Mouse (Mus musculus) lung, embryonic 15.5 days (tissue): ENCODE data around the gene Timp3. TPM values are rescaled to one million over a fixed set of nuclear protein-coding genes. Genes with fewer than 3 reads are reported as not detected.

ENCODE experiments used
- ATAC-seq: fragments of 200-750 bp; cut with Nextera tagmentation; 2 replicates; pipeline ENCODE4 v1.8.0; 2017; ENCODE audit warnings: moderate number of reproducible peaks, borderline replicate concordance; ENCODE audit not compliant: low FRiP score, low TSS enrichment; ENCODE audit errors: extremely low read depth
- H3K27ac ChIP-seq: fragments of 300-500 bp; sonication (generic); 2 replicates; pipeline ENCODE4 v1.5.1; 2015; ENCODE audit warnings: moderate library complexity, mild to moderate bottlenecking, inconsistent platforms
- H3K27me3 ChIP-seq: fragments of 300-500 bp; sonication (generic); 2 replicates; pipeline ENCODE4 v1.6.1; 2015; ENCODE audit warnings: inconsistent platforms
- H3K36me3 ChIP-seq: fragments of 300-500 bp; sonication (generic); 2 replicates; pipeline ENCODE4 v1.6.1; 2015; ENCODE audit warnings: inconsistent platforms
- H3K4me1 ChIP-seq: fragments of 300-500 bp; sonication (generic); 2 replicates; pipeline ENCODE4 v1.6.1; 2015; ENCODE audit warnings: inconsistent platforms
- H3K4me2 ChIP-seq: fragments of 300-500 bp; sonication (generic); 2 replicates; pipeline ENCODE4 v1.6.1; 2015; ENCODE audit warnings: inconsistent platforms, mild to moderate bottlenecking, moderate library complexity
- H3K4me3 ChIP-seq: fragments of 300-500 bp; sonication (generic); 2 replicates; pipeline ENCODE4 v1.5.1; 2015; ENCODE audit warnings: mild to moderate bottlenecking, inconsistent platforms
- H3K9ac ChIP-seq: fragments of 300-500 bp; sonication (generic); 2 replicates; pipeline ENCODE4 v1.6.1; 2015; ENCODE audit warnings: inconsistent platforms
- H3K9me3 ChIP-seq: fragments of 300-500 bp; sonication (generic); 2 replicates; pipeline ENCODE4 v1.6.1; 2016; ENCODE audit warnings: inconsistent platforms
- WGBS: fragments of 180-500 bp; shearing (Covaris S2); methylation state at CpG from one replicate; pipeline ENCODE4 v1.1.7; 2015; 5-methylcytosine and 5-hydroxymethylcytosine counted together
- polyA plus RNA-seq: library from polyadenylated mRNA; unstranded; fragments of >200 nt; fragmentation: Nextera tagmentation; extraction: Ambion mirVana; gene quantifications from 2 replicates; pipeline ENCODE4 v1.2.1, GENCODE M21; 2015

Gene Timp3
- polyA plus RNA-seq, 1 experiment from 2014 or later = 64.4 TPM

- Histone ChIP-seq H3K27me3 (peaks cover 4% of the 10 kb centered on the region; the same call in 1 of the 2 replicates), H3K9me3 (no peaks in the 10 kb centered on the region), H3K9ac (peak overlapping the region; percentile 75; the same call in 1 of the 2 replicates), H3K4me2 (peak overlapping the region; percentile 87), H3K27ac (0 out of 2 replicates have a peak overlapping the region, but pooled peaks have one; percentile 86), H3K4me3 (peak overlapping the region; percentile 61), H3K4me1 (peaks cover 42% of the 10 kb centered on the region), H3K36me3 (no peaks in the 10 kb centered on the region)
- no peak for ATAC-seq
- WGBS = 36% methylated on average over 6 of the region's 6 CpGs
These were observed 377 bp upstream of the Timp3 start for GRCm38 (mm10) chr10:86299795-86300194.

GRCm38 (mm10) chr10:86301117-86301490 is 932 bp downstream of the Timp3 start:
- Histone ChIP-seq H3K27me3 (peaks cover 4% of the 10 kb centered on the region; the same call in 1 of the 2 replicates), H3K27ac (peak overlapping the region; percentile 86), H3K4me1 (peaks cover 39% of the 10 kb centered on the region), H3K9me3 (no peaks in the 10 kb centered on the region), H3K4me2 (peak overlapping the region; percentile 87), H3K4me3 (peak overlapping the region; percentile 61), H3K9ac (peak overlapping the region; percentile 75), H3K36me3 (peaks cover 4% of the 10 kb centered on the region; the same call in 1 of the 2 replicates)
- WGBS = under 1% methylated on average over 10 of the region's 10 CpGs
- ATAC-seq = no peak

GRCm38 (mm10) chr10:86301593-86302317 is 1.6 kb downstream of the Timp3 start:
- Histone ChIP-seq H3K4me2 (peak overlapping the region; percentile 87), H3K9ac (peak overlapping the region; percentile 75), H3K27me3 (no peaks in the 10 kb centered on the region; the same call in 1 of the 2 replicates), H3K4me3 (peak overlapping the region; percentile 61), H3K36me3 (peaks cover 9% of the 10 kb centered on the region), H3K9me3 (no peaks in the 10 kb centered on the region), H3K27ac (peak overlapping the region; percentile 86), H3K4me1 (peaks cover 38% of the 10 kb centered on the region)
- no peak for ATAC-seq
- WGBS = 17% methylated on average over 4 of the region's 4 CpGs

GRCm38 (mm10) chr10:86302318-86302648 is 2.1 kb downstream of the Timp3 start:
- H3K27ac ChIP-seq = peak overlapping the region; percentile 86
- no peak for ATAC-seq
- H3K4me2 ChIP-seq = peak overlapping the region; percentile 87
- peak overlapping the region; percentile 61 for H3K4me3 ChIP-seq
- H3K36me3 ChIP-seq = peaks cover 14% of the 10 kb centered on the region
- H3K9me3 ChIP-seq = no peaks in the 10 kb centered on the region
- H3K9ac ChIP-seq = peak overlapping the region; percentile 75
- peaks cover 38% of the 10 kb centered on the region for H3K4me1 ChIP-seq
- no peaks in the 10 kb centered on the region; the same call in 1 of the 2 replicates for H3K27me3 ChIP-seq
- 49% methylated on average over 4 of the region's 4 CpGs for WGBS

- peak; percentile 11; the same call in 1 of the 2 replicates for ATAC-seq
- peaks cover 16% of the 10 kb centered on the region for H3K36me3 ChIP-seq
- no peaks in the 10 kb centered on the region for H3K9me3 ChIP-seq
- H3K27ac ChIP-seq = peak overlapping the region; percentile 86
- peak overlapping the region; percentile 23; the same call in 1 of the 2 replicates for H3K9ac ChIP-seq
- H3K4me1 ChIP-seq = peaks cover 38% of the 10 kb centered on the region
- no peaks in the 10 kb centered on the region for H3K27me3 ChIP-seq
- peak overlapping the region; percentile 87 for H3K4me2 ChIP-seq
- WGBS = 16% methylated on average over 8 of the region's 8 CpGs
- H3K4me3 ChIP-seq = peak overlapping the region; percentile 61
These were observed 2.8 kb downstream of the Timp3 start for GRCm38 (mm10) chr10:86302761-86303494.

GRCm38 (mm10) chr10:86303495-86303876 is 3.3 kb downstream of the Timp3 start:
- Histone ChIP-seq H3K9ac (no peak overlapping the region), H3K4me3 (0 out of 2 replicates have a peak overlapping the region, but pooled peaks have one; percentile 61), H3K27me3 (no peaks in the 10 kb centered on the region), H3K4me1 (peaks cover 38% of the 10 kb centered on the region), H3K9me3 (no peaks in the 10 kb centered on the region), H3K27ac (peak overlapping the region; percentile 86), H3K36me3 (peaks cover 16% of the 10 kb centered on the region), H3K4me2 (peak overlapping the region; percentile 87)
- ATAC-seq = no peak
- 48% methylated on average over 2 of the region's 2 CpGs for WGBS

- no peak overlapping the region for H3K9ac ChIP-seq
- H3K9me3 ChIP-seq = no peaks in the 10 kb centered on the region
- no peak overlapping the region for H3K4me2 ChIP-seq
- H3K27me3 ChIP-seq = no peaks in the 10 kb centered on the region
- WGBS = 20% methylated on average over 2 of the region's 2 CpGs
- no peak overlapping the region for H3K4me3 ChIP-seq
- no peak for ATAC-seq
- H3K4me1 ChIP-seq = peaks cover 38% of the 10 kb centered on the region
- peaks cover 16% of the 10 kb centered on the region for H3K36me3 ChIP-seq
- H3K27ac ChIP-seq = no peak overlapping the region
These were observed 4.4 kb downstream of the Timp3 start for GRCm38 (mm10) chr10:86304583-86304982.

- H3K4me1 ChIP-seq = peaks cover 32% of the 10 kb centered on the region
- ATAC-seq = no peak
- 88% methylated on average over 4 of the region's 4 CpGs for WGBS
- peaks cover 16% of the 10 kb centered on the region for H3K36me3 ChIP-seq
- H3K4me2 ChIP-seq = no peak overlapping the region
- no peak overlapping the region for H3K9ac ChIP-seq
- H3K9me3 ChIP-seq = no peaks in the 10 kb centered on the region
- no peak overlapping the region for H3K27ac ChIP-seq
- H3K4me3 ChIP-seq = no peak overlapping the region
- no peaks in the 10 kb centered on the region for H3K27me3 ChIP-seq
These were observed 7.1 kb downstream of the Timp3 start for GRCm38 (mm10) chr10:86307235-86307634.

GRCm38 (mm10) chr10:86310527-86310926 is 10.4 kb downstream of the Timp3 start:
- Histone ChIP-seq H3K27me3 (no peaks in the 10 kb centered on the region), H3K4me2 (no peak overlapping the region), H3K9ac (no peak overlapping the region), H3K36me3 (peaks cover 16% of the 10 kb centered on the region), H3K27ac (peak overlapping the region; percentile 25), H3K4me3 (no peak overlapping the region), H3K4me1 (peaks cover 17% of the 10 kb centered on the region), H3K9me3 (no peaks in the 10 kb centered on the region)
- 26% methylated on average over 6 of the region's 6 CpGs for WGBS
- ATAC-seq = peak; percentile 83

- peaks cover 20% of the 10 kb centered on the region for H3K4me1 ChIP-seq
- H3K4me3 ChIP-seq = no peak overlapping the region
- no peaks in the 10 kb centered on the region for H3K36me3 ChIP-seq
- H3K9ac ChIP-seq = no peak overlapping the region
- 86% methylated on average over 3 of the region's 3 CpGs for WGBS
- no peaks in the 10 kb centered on the region for H3K9me3 ChIP-seq
- ATAC-seq = no peak
- H3K27ac ChIP-seq = no peak overlapping the region
- no peaks in the 10 kb centered on the region for H3K27me3 ChIP-seq
- H3K4me2 ChIP-seq = no peak overlapping the region
These were observed 12.8 kb downstream of the Timp3 start for GRCm38 (mm10) chr10:86312976-86313375.

GRCm38 (mm10) chr10:86313448-86313847 is 13.3 kb downstream of the Timp3 start:
- 80% methylated on average over 1 of the region's 1 CpGs for WGBS

GRCm38 (mm10) chr10:86315513-86315912 is 15.3 kb downstream of the Timp3 start:
- Histone ChIP-seq H3K4me1 (peaks cover 23% of the 10 kb centered on the region), H3K9ac (no peak overlapping the region), H3K36me3 (no peaks in the 10 kb centered on the region), H3K27me3 (no peaks in the 10 kb centered on the region), H3K9me3 (no peaks in the 10 kb centered on the region), H3K4me3 (no peak overlapping the region), H3K4me2 (no peak overlapping the region), H3K27ac (no peak overlapping the region)
- ATAC-seq = no peak
- WGBS = 50% methylated on average over 3 of the region's 3 CpGs

More at GRCm38 (mm10) chr10:86313448-86313847, 13.3 kb downstream of the Timp3 start:
- H3K4me3 ChIP-seq = no peak overlapping the region
- H3K36me3 ChIP-seq = no peaks in the 10 kb centered on the region
- no peak overlapping the region for H3K27ac ChIP-seq
- no peaks in the 10 kb centered on the region for H3K9me3 ChIP-seq
- H3K4me1 ChIP-seq = peaks cover 24% of the 10 kb centered on the region
- ATAC-seq = no peak
- no peak overlapping the region for H3K9ac ChIP-seq
- H3K27me3 ChIP-seq = no peaks in the 10 kb centered on the region
- no peak overlapping the region for H3K4me2 ChIP-seq
